Mouse (Mus musculus) MEL (cell line): ENCODE measurements around the gene Fubp3. TPM values are rescaled to one million over a fixed set of nuclear protein-coding genes. Genes with fewer than 3 reads are reported as not detected.

Source experiments
- DNase-seq: peaks from one replicate; pipeline ENCODE4 v3.0.0; 2011; ENCODE audit warnings: low read depth, low spot score
- H3K27ac ChIP-seq: 2 replicates; pipeline ENCODE4 v1.5.1; 2012; ENCODE audit warnings: low read depth, mild to moderate bottlenecking, control low read depth, low read length, moderate library complexity; ENCODE audit not compliant: control insufficient read depth
- H3K27me3 ChIP-seq, 2 experiments: fragments of 150-350 bp in 1 of 2; sonication (generic) in 1 of 2; 2 replicates each; pipeline ENCODE4 v1.6.1; 2012; ENCODE audit warnings: low read length in 2 of 2, mild to moderate bottlenecking in 2 of 2, improper control_type of control experiment in 1 of 2, moderate library complexity in 1 of 2; ENCODE audit not compliant: insufficient read depth in 2 of 2, control insufficient read depth in 1 of 2
- H3K36me3 ChIP-seq, 2 experiments: 2 replicates each; pipeline ENCODE4 v1.6.1; 2012 to 2014; ENCODE audit warnings: low read length in 2 of 2, improper control_type of control experiment in 1 of 2, inconsistent platforms in 1 of 2, mild to moderate bottlenecking in 1 of 2; ENCODE audit not compliant: insufficient read depth in 2 of 2, control insufficient read depth in 1 of 2
- H3K4me1 ChIP-seq, 2 experiments: fragments of 150-350 bp in 1 of 2; sonication (generic) in 1 of 2; 2 replicates each; pipeline ENCODE4 v1.6.1; 2012; ENCODE audit warnings: low read length in 2 of 2, improper control_type of control experiment in 1 of 2, mild to moderate bottlenecking in 1 of 2; ENCODE audit not compliant: insufficient read depth in 2 of 2, control insufficient read depth in 1 of 2
- H3K4me3 ChIP-seq, 2 experiments: fragments of 150-350 bp in 1 of 2; sonication (generic) in 1 of 2; 2 replicates each; pipeline ENCODE4 v1.5.1; 2012; ENCODE audit warnings: low read depth in 2 of 2, low read length in 2 of 2, mild to moderate bottlenecking in 2 of 2, moderate library complexity in 2 of 2, control low read depth in 1 of 2, improper control_type of control experiment in 1 of 2; ENCODE audit not compliant: control insufficient read depth in 1 of 2, insufficient read depth in 1 of 2
- H3K79me2 ChIP-seq: 2 replicates; pipeline ENCODE4 v1.6.1; 2012; ENCODE audit warnings: mild to moderate bottlenecking, low read length, moderate library complexity; ENCODE audit not compliant: control insufficient read depth, poor library complexity, insufficient read depth
- H3K9ac ChIP-seq: 2 replicates; pipeline ENCODE4 v1.6.1; 2012; ENCODE audit warnings: low read depth, mild to moderate bottlenecking, control low read depth, low read length, moderate library complexity; ENCODE audit not compliant: control insufficient read depth, poor library complexity, severe bottlenecking
- H3K9me3 ChIP-seq: fragments of 150-350 bp; sonication (generic); replicated peaks from 2 replicates; pipeline ENCODE4 v1.6.1; 2012; ENCODE audit warnings: mild to moderate bottlenecking, low read length, improper control_type of control experiment, moderate library complexity; ENCODE audit not compliant: insufficient read depth
- EP300 ChIP-seq, 2 experiments: IDR thresholded peaks; 2 replicates each; pipeline ENCODE4 v1.6.1; 2011; ENCODE audit warnings: improper control_type of control experiment in 2 of 2, low read length in 2 of 2, low read depth in 1 of 2, mild to moderate bottlenecking in 1 of 2
- ETS1 ChIP-seq: IDR thresholded peaks from 2 replicates; pipeline ENCODE4 v1.6.1; 2012; ENCODE audit warnings: low read depth, mild to moderate bottlenecking, inconsistent platforms, low read length, improper control_type of control experiment, moderate library complexity
- GABPA ChIP-seq: IDR thresholded peaks from 2 replicates; pipeline ENCODE4 v1.6.1; 2012; ENCODE audit warnings: low read depth, mild to moderate bottlenecking, inconsistent platforms, low read length, improper control_type of control experiment, moderate library complexity
- GATA1 ChIP-seq: IDR thresholded peaks from 2 replicates; pipeline ENCODE4 v1.6.1; 2011; ENCODE audit warnings: low read depth, low read length, improper control_type of control experiment
- KAT2A ChIP-seq: conservative IDR thresholded peaks from 2 replicates; pipeline ENCODE4 v1.6.1; 2012; ENCODE audit warnings: low read depth, low read length, improper control_type of control experiment, inconsistent platforms
- MXI1 ChIP-seq: IDR thresholded peaks from 2 replicates; pipeline ENCODE4 v1.6.1; 2011; ENCODE audit warnings: mild to moderate bottlenecking, low read depth, low read length, improper control_type of control experiment
- POLR2A ChIP-seq, 2 experiments: IDR thresholded peaks; 2 replicates each; pipeline ENCODE4 v1.6.1; 2011 to 2012; ENCODE audit warnings: low read length in 2 of 2, mild to moderate bottlenecking in 2 of 2, control low read depth in 1 of 2, improper control_type of control experiment in 1 of 2, low read depth in 1 of 2, moderate library complexity in 1 of 2; ENCODE audit not compliant: control insufficient read depth in 1 of 2, insufficient read depth in 1 of 2, poor library complexity in 1 of 2
- POLR2AphosphoS2 ChIP-seq: IDR thresholded peaks from 2 replicates; pipeline ENCODE4 v1.6.1; 2011; ENCODE audit warnings: low read length, improper control_type of control experiment
- RAD21 ChIP-seq: IDR thresholded peaks from 2 replicates; pipeline ENCODE4 v1.6.1; 2011; ENCODE audit warnings: mild to moderate bottlenecking, low read depth, low read length, improper control_type of control experiment
- RCOR1 ChIP-seq: IDR thresholded peaks from 2 replicates; pipeline ENCODE4 v1.6.1; 2012; ENCODE audit warnings: low read depth, mild to moderate bottlenecking, inconsistent platforms, low read length, improper control_type of control experiment
- TAL1 ChIP-seq: IDR thresholded peaks from 2 replicates; pipeline ENCODE4 v1.6.1; 2012; ENCODE audit warnings: mild to moderate bottlenecking, inconsistent platforms, low read length, moderate library complexity, mixed read lengths
- TBP ChIP-seq: IDR thresholded peaks from 2 replicates; pipeline ENCODE4 v1.8.0; 2011; ENCODE audit warnings: low read depth, low read length, improper control_type of control experiment
- TCF12 ChIP-seq: IDR thresholded peaks from 2 replicates; pipeline ENCODE4 v1.6.1; 2014; ENCODE audit warnings: low read depth, mild to moderate bottlenecking, inconsistent platforms, low read length, improper control_type of control experiment, moderate library complexity
- USF1 ChIP-seq: IDR thresholded peaks from 2 replicates; pipeline ENCODE4 v1.6.1; 2014; ENCODE audit warnings: low read depth, mild to moderate bottlenecking, inconsistent platforms, low read length, improper control_type of control experiment, moderate library complexity
- USF2 ChIP-seq, 2 experiments: IDR thresholded peaks; 2 replicates each; pipeline ENCODE4 v1.6.1; 2011 to 2012; ENCODE audit warnings: improper control_type of control experiment in 2 of 2, low read length in 2 of 2, borderline replicate concordance in 1 of 2, inconsistent platforms in 1 of 2, low read depth in 1 of 2, mild to moderate bottlenecking in 1 of 2; ENCODE audit not compliant: insufficient read depth in 1 of 2
- polyA plus RNA-seq, 2 experiments: library from polyadenylated mRNA; stranded (reverse) in 1 of 2; unstranded in 1 of 2; fragments of >175 nt in 1 of 2; fragments of >200 nt in 1 of 2; gene quantifications; 2 replicates each; pipeline versions ENCODE4 v1.2.1 to v1.2.4; 2012; ENCODE audit warnings: low replicate concordance in 2 of 2, low read depth in 1 of 2; ENCODE audit not compliant: insufficient read length in 2 of 2, insufficient read depth in 1 of 2, missing spikeins in 1 of 2
- total RNA-seq: library from RNA; depleted of rRNA; stranded (reverse); fragments of 300-350 nt; gene quantifications from 2 replicates; pipeline ENCODE4 v1.2.3, GENCODE M21; 2012

Gene Fubp3
- total and polyA plus RNA-seq, 3 experiments, result 44.7 to 80.0 TPM; not detected in 1

- H3K27me3 ChIP-seq, result no peaks in the 10 kb centered on the region
- no peak overlapping the region for H3K4me3 ChIP-seq
- peaks cover 0 to 5% of the 10 kb centered on the region in 2 experiments; a peak in 2 of 4 replicates for H3K4me1 ChIP-seq
- H3K9ac ChIP-seq, result no peak overlapping the region
- H3K36me3 ChIP-seq, result peaks cover 6 to 8% of the 10 kb centered on the region in 2 experiments
- peak overlapping the region; percentile 20; the same call in 1 of the 2 replicates for H3K27ac ChIP-seq
- peak; percentile 79 for DNase-seq
- H3K9me3 ChIP-seq, result no peaks in the 10 kb centered on the region
- TF ChIP-seq TBP, result 0 out of 2 replicates have a peak, but pooled peaks have one; percentile 31
- peak in 1 of 2 experiments; percentile 20; a peak in 1 of 4 replicates for TF ChIP-seq POLR2A (IDR thresholded peaks at IDR 0.05; ENCODE audit: control insufficient read depth in 1 of 2, insufficient read depth in 1 of 2, low read depth in 1 of 2, low read length in 2 of 2, poor library complexity in 1 of 2)
- peak; percentile 87 for TF ChIP-seq GATA1
- TF ChIP-seq RAD21, result no peak
- TF ChIP-seq TAL1, result peak; percentile 72
- TF ChIP-seq EP300 (IDR thresholded peaks at IDR 0.05; ENCODE audit: low read depth in 1 of 2, low read length in 2 of 2), result peak; percentile 69 to 76
- no peak for TF ChIP-seq GABPA
- TF ChIP-seq TCF12, result peak; percentile 86
- 0 out of 2 replicates have a peak, but pooled peaks have one; percentile 8 for TF ChIP-seq ETS1
- TF ChIP-seq USF2 (IDR thresholded peaks at IDR 0.05; ENCODE audit: borderline replicate concordance in 1 of 2, insufficient read depth in 1 of 2, low read depth in 1 of 2, low read length in 2 of 2), result no peak
- H3K79me2 ChIP-seq, result no peaks in the 10 kb centered on the region
Measured at GRCm38 (mm10) chr2:31607555-31607954, 35.1 kb downstream of the Fubp3 start.

- H3K9me3 ChIP-seq, result no peaks in the 10 kb centered on the region
- no peak for TF ChIP-seq TAL1
- no peak for TF ChIP-seq KAT2A
- no peak for TF ChIP-seq POLR2AphosphoS2
- TF ChIP-seq USF1, result no peak
- TF ChIP-seq MXI1, result no peak
- TF ChIP-seq, all 39 proteins: peak for 0
- Histone ChIP-seq H3K27ac (no peak overlapping the region), H3K36me3 (peaks cover 6 to 7% of the 10 kb centered on the region in 2 experiments), H3K27me3 (no peaks in the 10 kb centered on the region), H3K4me3 (no peak overlapping the region), H3K9ac (no peak overlapping the region), H3K4me1 (peaks cover 0 to 5% of the 10 kb centered on the region in 2 experiments; a peak in 2 of 4 replicates), H3K79me2 (no peaks in the 10 kb centered on the region)
- peak; percentile 24 for DNase-seq
Measured at GRCm38 (mm10) chr2:31609859-31610261, 37.4 kb downstream of the Fubp3 start.

DNA sequence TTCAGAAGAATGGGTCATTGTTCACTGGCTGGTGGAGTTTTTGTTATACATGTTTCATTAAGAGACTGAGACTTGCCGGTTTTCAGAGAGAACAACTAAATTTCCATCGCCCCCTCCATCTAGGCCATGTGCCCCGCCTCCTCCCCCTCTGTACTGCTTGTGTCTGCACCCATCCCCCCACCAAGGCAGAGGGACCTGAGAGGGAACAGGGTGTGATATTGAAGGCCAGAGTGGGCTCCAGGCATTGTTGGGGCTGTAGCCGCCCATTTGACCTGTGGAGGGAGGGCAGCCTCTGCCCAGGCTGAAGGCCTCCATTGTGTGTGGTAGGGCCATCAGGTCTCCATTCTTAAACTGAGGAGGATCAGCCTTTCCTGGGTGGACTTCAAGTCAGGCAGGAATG is 38.5 kb downstream of the Fubp3 start:
- Histone ChIP-seq H3K27me3 (no peaks in the 10 kb centered on the region), H3K36me3 (peaks cover 6 to 7% of the 10 kb centered on the region in 2 experiments), H3K9me3 (no peaks in the 10 kb centered on the region), H3K4me1 (peaks cover 0 to 5% of the 10 kb centered on the region in 2 experiments; a peak in 2 of 4 replicates), H3K9ac (no peak overlapping the region), H3K4me3 (no peak overlapping the region), H3K27ac (no peak overlapping the region), H3K79me2 (no peaks in the 10 kb centered on the region)
- TF ChIP-seq RCOR1, result no peak
- no peak for DNase-seq
